Mouse (Mus musculus) T-cell, adult 2 months (primary cell): Measurements from ENCODE around the gene Arhgap23.

ENCODE experiments used
- DNase-seq: peaks from one replicate; pipeline ENCODE4 v3.0.0; 2022; ENCODE audit warnings: low spot score

The Arhgap23 gene

GRCm38 (mm10) chr11:97508198-97508597 is 92.9 kb downstream of the Arhgap23 start:
- no peak for DNase-seq

- peak; percentile 12 for DNase-seq
Observed at GRCm38 (mm10) chr11:97509058-97509457, 93.7 kb downstream of the Arhgap23 start.

- no peak for DNase-seq
Observed at GRCm38 (mm10) chr11:97509715-97510485, 94.6 kb downstream of the Arhgap23 start.

- peak; percentile 25 for DNase-seq
Observed at GRCm38 (mm10) chr11:97510966-97511660, 95.8 kb downstream of the Arhgap23 start.

- DNase-seq, result peak; percentile 43
Observed at GRCm38 (mm10) chr11:97511661-97512369, 96.5 kb downstream of the Arhgap23 start.

- no peak for DNase-seq
Observed at GRCm38 (mm10) chr11:97512511-97512910, 97.2 kb downstream of the Arhgap23 start.

- DNase-seq, result no peak
Observed at GRCm38 (mm10) chr11:97513066-97513465, 97.7 kb downstream of the Arhgap23 start.

- no peak for DNase-seq
Observed at GRCm38 (mm10) chr11:97520541-97520940, 105.2 kb downstream of the Arhgap23 start.

GRCm38 (mm10) chr11:97521741-97522474 is 106.6 kb downstream of the Arhgap23 start:
- no peak for DNase-seq

- no peak for DNase-seq
Observed at GRCm38 (mm10) chr11:97523107-97523506, 107.8 kb downstream of the Arhgap23 start.

GRCm38 (mm10) chr11:97523827-97524261 is 108.5 kb downstream of the Arhgap23 start:
- no peak for DNase-seq

GRCm38 (mm10) chr11:97524306-97524705 is 109.0 kb downstream of the Arhgap23 start:
- no peak for DNase-seq

- DNase-seq, result no peak
Observed at GRCm38 (mm10) chr11:97525313-97525712, 110.0 kb downstream of the Arhgap23 start.

GRCm38 (mm10) chr11:97528282-97528808 is 113.0 kb downstream of the Arhgap23 start:
- DNase-seq, result no peak

- no peak for DNase-seq
Observed at GRCm38 (mm10) chr11:97530069-97530468, 114.7 kb downstream of the Arhgap23 start.

- no peak for DNase-seq
Observed at GRCm38 (mm10) chr11:97530961-97531360, 115.6 kb downstream of the Arhgap23 start.

- DNase-seq, result peak; percentile 86
Observed at GRCm38 (mm10) chr11:97531381-97532260, 116.3 kb downstream of the Arhgap23 start.

- peak; percentile 22 for DNase-seq
Observed at GRCm38 (mm10) chr11:97532354-97532753, 117.0 kb downstream of the Arhgap23 start.

- DNase-seq, result peak; percentile 18
Observed at GRCm38 (mm10) chr11:97532950-97533582, 117.7 kb downstream of the Arhgap23 start.

GRCm38 (mm10) chr11:97533653-97534052 is 118.3 kb downstream of the Arhgap23 start:
- no peak for DNase-seq
